Mouse (Mus musculus): ENCODE measurements around the gene Gm5773.
"Not testable (repeated sequence)": the region's sequence is repeated elsewhere in the genome, so short reads cannot be mapped to it uniquely, and the experiment has no call there.

Gene Gm5773

GRCm38 (mm10) chr3:93772700-93773099 lies at the start of gene Gm5773:
TSS of gene Gm5773 (plus strand) at chr3:93773000.
- DNase-seq (ENCODE audit: low spot score): not testable (repeated sequence)

- DNase-seq (ENCODE audit: low spot score): not testable (repeated sequence)
Measured at GRCm38 (mm10) chr3:93745475-93745874, 27.3 kb upstream of the Gm5773 start.

GRCm38 (mm10) chr3:93754022-93754421 lies 18.8 kb upstream of the Gm5773 start:
- DNase-seq (ENCODE audit: low spot score): not testable (repeated sequence)

GRCm38 (mm10) chr3:93796098-93796497 lies 23.3 kb downstream of the Gm5773 start, which contains the start of gene Tdpoz4:
TSS of gene Tdpoz4 (plus strand) at chr3:93796398.
- not testable (repeated sequence) for DNase-seq (ENCODE audit: low spot score)

- not testable (repeated sequence) for DNase-seq (ENCODE audit: low spot score)
Measured at GRCm38 (mm10) chr3:93813341-93813740, 40.5 kb downstream of the Gm5773 start.

All from lung, postnatal 25 days (tissue).